Mouse (Mus musculus): ENCODE data around the gene Selp. TPM values are rescaled to one million over a fixed set of nuclear protein-coding genes. Genes with fewer than 3 reads are reported as not detected.

Gene Selp
- polyA plus RNA-seq, 1 experiment from 2014 or later, result 0.38 TPM

- WGBS, result 45% methylated on average over 16 of the region's 16 CpGs
- H3K4me3 ChIP-seq (ENCODE audit: low read length), result peak overlapping the region; percentile 21
Measured at GRCm38 (mm10) chr1:164184142-164184870, 69.2 kb downstream of the Selp start.

GRCm38 (mm10) chr1:164184871-164185223 lies 69.8 kb downstream of the Selp start:
- no peak overlapping the region for H3K4me2 ChIP-seq (ENCODE audit: low read depth, low read length)
- H3K27me3 ChIP-seq (ENCODE audit: control insufficient read depth, insufficient read depth, low read length), result no peaks in the 10 kb centered on the region
- ATAC-seq (replicated peaks; ENCODE audit: extremely low read depth, insufficient read depth, low FRiP score), result no peak
- no peaks in the 10 kb centered on the region; the same call in 1 of the 2 replicates for H3K9me3 ChIP-seq (replicated peaks; ENCODE audit: control insufficient read depth, low read length)
- H3K27ac ChIP-seq (ENCODE audit: low read length), result no peak overlapping the region
- H3K4me3 ChIP-seq (ENCODE audit: low read length), result no peak overlapping the region
- H3K36me3 ChIP-seq (ENCODE audit: control insufficient read depth, insufficient read depth), result no peaks in the 10 kb centered on the region
- H3K9ac ChIP-seq (ENCODE audit: low read length), result no peak overlapping the region
- WGBS, result 35% methylated on average over 8 of the region's 8 CpGs
- no peaks in the 10 kb centered on the region for H3K4me1 ChIP-seq (ENCODE audit: control insufficient read depth, insufficient read depth, low read length)

More at GRCm38 (mm10) chr1:164184142-164184870, 69.2 kb downstream of the Selp start:
- no peaks in the 10 kb centered on the region; the same call in 1 of the 2 replicates for H3K9me3 ChIP-seq (replicated peaks; ENCODE audit: control insufficient read depth, low read length)
- no peaks in the 10 kb centered on the region for H3K4me1 ChIP-seq (ENCODE audit: control insufficient read depth, insufficient read depth, low read length)
- H3K36me3 ChIP-seq (ENCODE audit: control insufficient read depth, insufficient read depth), result no peaks in the 10 kb centered on the region
- no peak for ATAC-seq (replicated peaks; ENCODE audit: extremely low read depth, insufficient read depth, low FRiP score)
- peak overlapping the region; percentile 49 for H3K4me2 ChIP-seq (ENCODE audit: low read depth, low read length)
- H3K27ac ChIP-seq (ENCODE audit: low read length), result no peak overlapping the region
- H3K9ac ChIP-seq (ENCODE audit: low read length), result no peak overlapping the region
- no peaks in the 10 kb centered on the region for H3K27me3 ChIP-seq (ENCODE audit: control insufficient read depth, insufficient read depth, low read length)

DNA sequence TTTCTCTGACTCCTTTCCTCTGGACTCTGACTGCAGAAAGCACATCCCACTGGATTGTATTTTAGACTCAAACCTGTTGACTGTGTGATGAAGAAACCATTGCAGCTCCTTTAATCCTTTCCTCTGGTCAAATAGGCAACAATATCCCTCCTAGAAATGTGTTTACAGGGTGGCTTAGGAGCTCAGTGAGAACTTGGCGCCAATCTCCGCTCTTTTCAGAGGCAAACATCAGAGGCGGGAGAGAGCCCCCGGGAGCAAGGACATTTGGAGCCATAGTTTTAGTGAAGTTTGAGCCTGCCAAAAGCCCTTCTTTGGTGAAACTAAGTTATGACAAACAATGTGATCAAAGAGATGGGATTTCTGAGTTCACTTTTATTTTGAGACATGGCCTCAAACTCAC lies 70.3 kb downstream of the Selp start:
- ATAC-seq (replicated peaks; ENCODE audit: extremely low read depth, insufficient read depth, low FRiP score), result no peak
- Histone ChIP-seq H3K27me3 (ENCODE audit: control insufficient read depth, insufficient read depth, low read length) (no peaks in the 10 kb centered on the region), H3K4me3 (ENCODE audit: low read length) (no peak overlapping the region), H3K27ac (ENCODE audit: low read length) (no peak overlapping the region), H3K4me2 (ENCODE audit: low read depth, low read length) (no peak overlapping the region), H3K9me3 (replicated peaks; ENCODE audit: control insufficient read depth, low read length) (no peaks in the 10 kb centered on the region; the same call in 1 of the 2 replicates), H3K4me1 (ENCODE audit: control insufficient read depth, insufficient read depth, low read length) (no peaks in the 10 kb centered on the region), H3K9ac (ENCODE audit: low read length) (no peak overlapping the region), H3K36me3 (ENCODE audit: control insufficient read depth, insufficient read depth) (no peaks in the 10 kb centered on the region)
- WGBS, result 72% methylated on average over 4 of the region's 4 CpGs

DNA sequence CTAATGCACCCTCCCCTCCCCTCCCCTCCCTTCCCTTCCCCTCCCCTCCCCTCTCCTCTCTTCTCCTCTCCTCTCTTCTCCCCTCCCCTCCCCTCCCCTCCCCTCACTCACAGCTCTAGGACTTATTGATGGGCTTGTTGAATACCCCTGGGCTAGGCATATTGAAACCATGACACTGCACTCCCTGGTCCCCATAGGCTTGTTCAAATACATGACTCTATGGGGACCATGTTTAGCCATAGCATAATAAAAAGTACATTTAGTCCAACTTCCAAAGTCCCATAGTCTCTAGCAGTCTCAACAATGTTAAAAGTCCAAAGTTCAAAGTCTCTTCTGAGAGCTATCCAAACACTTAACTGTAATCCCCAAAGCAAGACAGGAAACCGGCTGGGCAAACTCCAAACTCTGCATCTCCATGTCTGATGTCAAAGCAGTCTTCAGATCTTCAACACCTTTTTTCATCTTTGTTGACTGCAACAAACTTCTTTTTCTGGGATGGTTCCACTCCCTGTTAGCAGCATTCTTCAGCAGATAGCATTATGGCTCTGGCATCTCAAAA lies 72.0 kb downstream of the Selp start:
- no peaks in the 10 kb centered on the region for H3K4me1 ChIP-seq (ENCODE audit: control insufficient read depth, insufficient read depth, low read length)
- H3K36me3 ChIP-seq (ENCODE audit: control insufficient read depth, insufficient read depth), result no peaks in the 10 kb centered on the region
- WGBS, result 71% methylated on average over 1 of the region's 1 CpGs
- no peak overlapping the region for H3K4me3 ChIP-seq (ENCODE audit: low read length)
- H3K9ac ChIP-seq (ENCODE audit: low read length), result no peak overlapping the region
- no peaks in the 10 kb centered on the region; the same call in 1 of the 2 replicates for H3K9me3 ChIP-seq (replicated peaks; ENCODE audit: control insufficient read depth, low read length)
- ATAC-seq (replicated peaks; ENCODE audit: extremely low read depth, insufficient read depth, low FRiP score), result no peak
- no peak overlapping the region for H3K4me2 ChIP-seq (ENCODE audit: low read depth, low read length)
- H3K27me3 ChIP-seq (ENCODE audit: control insufficient read depth, insufficient read depth, low read length), result no peaks in the 10 kb centered on the region
- no peak overlapping the region for H3K27ac ChIP-seq (ENCODE audit: low read length)

- no peak for ATAC-seq (replicated peaks; ENCODE audit: extremely low read depth, insufficient read depth, low FRiP score)
- H3K4me2 ChIP-seq (ENCODE audit: low read depth, low read length), result no peak overlapping the region
- no peak overlapping the region for H3K4me3 ChIP-seq (ENCODE audit: low read length)
- H3K36me3 ChIP-seq (ENCODE audit: control insufficient read depth, insufficient read depth), result no peaks in the 10 kb centered on the region
- WGBS, result 83% methylated on average over 4 of the region's 4 CpGs
- peaks cover 2% of the 10 kb centered on the region; the same call in 1 of the 2 replicates for H3K9me3 ChIP-seq (replicated peaks; ENCODE audit: control insufficient read depth, low read length)
- H3K27me3 ChIP-seq (ENCODE audit: control insufficient read depth, insufficient read depth, low read length), result no peaks in the 10 kb centered on the region
- H3K4me1 ChIP-seq (ENCODE audit: control insufficient read depth, insufficient read depth, low read length), result no peaks in the 10 kb centered on the region
- no peak overlapping the region for H3K27ac ChIP-seq (ENCODE audit: low read length)
- no peak overlapping the region for H3K9ac ChIP-seq (ENCODE audit: low read length)
Measured at GRCm38 (mm10) chr1:164199551-164199950, 84.5 kb downstream of the Selp start.

Other genes with a start within 250 kb of the Selp start
- gene Scyl3, start 186.2 kb upstream of the Selp start, polyA plus RNA-seq (2015; fragmentation: Nextera tagmentation; extraction: Ambion mirVana), result 9.5 and 10.8 TPM in 2 replicates
- 12.2 and 13.1 TPM in 2 replicates for gene BC055324, start 120.5 kb upstream of the Selp start, polyA plus RNA-seq (2015; fragmentation: Nextera tagmentation; extraction: Ambion mirVana)
- gene Mettl18, start 120.4 kb upstream of the Selp start, polyA plus RNA-seq (2015; fragmentation: Nextera tagmentation; extraction: Ambion mirVana), result 7.1 and 7.4 TPM in 2 replicates
- gene Sele, start 67.0 kb upstream of the Selp start, polyA plus RNA-seq (2015; fragmentation: Nextera tagmentation; extraction: Ambion mirVana), result 2.2 and 3.0 TPM in 2 replicates
- gene Sell, start 53.3 kb upstream of the Selp start, polyA plus RNA-seq (2015; fragmentation: Nextera tagmentation; extraction: Ambion mirVana), result 9.6 and 21.8 TPM in 2 replicates
- 0.21 TPM in 2 replicates for gene F5, start 36.6 kb downstream of the Selp start, polyA plus RNA-seq (2015; fragmentation: Nextera tagmentation; extraction: Ambion mirVana)
- 7.5 and 8.3 TPM in 2 replicates for gene Slc19a2, start 133.8 kb downstream of the Selp start, polyA plus RNA-seq (2015; fragmentation: Nextera tagmentation; extraction: Ambion mirVana)
- 10.8 and 10.9 TPM in 2 replicates for gene Ccdc181, start 160.3 kb downstream of the Selp start, polyA plus RNA-seq (2015; fragmentation: Nextera tagmentation; extraction: Ambion mirVana)
- 21.5 and 21.9 TPM in 2 replicates for gene Nme7, start 188.9 kb downstream of the Selp start, polyA plus RNA-seq (2015; fragmentation: Nextera tagmentation; extraction: Ambion mirVana)
- gene Blzf1, start 192.2 kb downstream of the Selp start, polyA plus RNA-seq (2015; fragmentation: Nextera tagmentation; extraction: Ambion mirVana), result 27.8 and 30.2 TPM in 2 replicates